Comparison of ENCODE assay signal across 24 mouse cellular contexts in the genomic region with DNA sequence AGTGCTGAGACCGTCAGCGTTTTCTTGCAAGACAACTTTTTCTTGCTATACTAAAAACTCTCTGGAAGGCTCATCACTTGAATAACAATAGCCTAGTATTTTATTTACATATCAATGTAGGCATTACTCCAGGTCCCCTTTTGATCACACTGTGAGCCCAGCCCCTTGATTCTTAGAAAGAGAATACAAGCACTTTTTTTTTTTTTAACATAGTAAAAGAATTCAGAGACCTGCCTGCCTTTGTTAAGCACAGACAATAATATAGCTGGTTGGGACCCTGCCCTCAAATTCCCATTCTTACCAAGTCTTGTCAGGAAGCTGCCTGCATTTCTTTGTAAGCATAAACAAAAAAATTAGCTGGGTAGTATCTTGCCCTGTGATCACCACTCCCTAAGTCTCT. TPM values are rescaled to one million over a fixed set of nuclear protein-coding genes. Genes with fewer than 3 reads are reported as not detected.
DNase-seq lines count a peak whose midpoint lies in the region; TF ChIP-seq lines count a peak whose summit lies in the region.
"Had no signal": no experiment of that assay in that cellular context is flagged by ENCODE, and none has a peak within 500 bp of the region (broad histone marks: within the 10 kb centered on the region; RNA-seq: fewer than 3 reads in every experiment).

No protein-coding gene starts in this region.

- H3K9ac ChIP-seq in ES-Bruce4 (ENCODE audit: low read depth, poor library complexity, severe bottlenecking) (no peak overlapping the region), ES-E14 (ENCODE audit: insufficient read depth, low read depth, low read length, poor library complexity, severe bottlenecking) (no peak overlapping the region)
- H3K9ac ChIP-seq: embryonic facial prominence, embryonic 12.5 days; forebrain, embryonic 13.5 days; forebrain, embryonic 15.5 days; forebrain, postnatal 0 days had no signal

- H3K4me3 ChIP-seq in ES-Bruce4 (ENCODE audit: low read depth, low read length) (no peak overlapping the region), ES-E14 (ENCODE audit: insufficient read depth in 1 of 2, low read depth in 1 of 2, low read length in 2 of 2, poor library complexity in 1 of 2, severe bottlenecking in 1 of 2) (no peak overlapping the region)
- H3K4me3 ChIP-seq in kidney, adult 2 months (ENCODE audit: insufficient read depth, low read depth, low read length), result no peak overlapping the region
- H3K4me3 ChIP-seq: embryonic facial prominence, embryonic 10.5 days; embryonic facial prominence, embryonic 12.5 days; forebrain, embryonic 13.5 days; forebrain, embryonic 15.5 days had no signal

- WGBS in kidney, adult 2 months, result 71% methylated on average over 2 of the region's 2 CpGs

- TF ChIP-seq EP300 in ES-Bruce4 (IDR thresholded peaks at IDR 0.05; ENCODE audit: insufficient read depth, low read depth, low read length), result no peak

- peak; percentile 18 for DNase-seq in heart, adult 11 months
- no peak for DNase-seq in heart, adult 9 months (ENCODE audit: low spot score in 2 of 2)
- DNase-seq in ES-E14 (ENCODE audit: low read depth, low spot score) (peak; percentile 35), ZHBTc4 (ENCODE audit: low read depth, low spot score) (peak; percentile 76)
- no peak for DNase-seq in adrenal gland, postnatal 4 days (ENCODE audit: low spot score in 2 of 2)
- DNase-seq in kidney, adult 2 months, result no peak
- DNase-seq: adrenal gland, adult 2 months; adrenal gland, postnatal 10 days; adrenal gland, postnatal 25 days; B cell, adult 2 months; cerebellum, adult 11-12 months; cerebellum, adult 2 months; cerebellum, adult 9-10 months; cerebellum, postnatal 10 days; cerebellum, postnatal 25 days; forebrain, postnatal 0 days had no signal

- no peaks in the 10 kb centered on the region for H3K4me1 ChIP-seq in ES-Bruce4 (ENCODE audit: control insufficient read depth, insufficient read depth, low read length)
- H3K4me1 ChIP-seq in ES-E14 (ENCODE audit: control insufficient read depth in 2 of 2, insufficient read depth in 2 of 2, low read length in 2 of 2, poor library complexity in 1 of 2), result no peaks in the 10 kb centered on the region
- no peaks in the 10 kb centered on the region for H3K4me1 ChIP-seq in kidney, adult 2 months (ENCODE audit: control insufficient read depth, insufficient read depth, low read length)
- H3K4me1 ChIP-seq: embryonic facial prominence, embryonic 10.5 days; embryonic facial prominence, embryonic 12.5 days; forebrain, embryonic 13.5 days; forebrain, embryonic 15.5 days had no signal

- H3K9me3 ChIP-seq in ES-Bruce4 (replicated peaks; ENCODE audit: control insufficient read depth, insufficient read depth, low read length, poor library complexity, severe bottlenecking) (peaks cover 28% of the 10 kb centered on the region), ES-E14 (ENCODE audit: control insufficient read depth, insufficient read depth, low read depth, low read length) (no peaks in the 10 kb centered on the region)
- H3K9me3 ChIP-seq: embryonic facial prominence, embryonic 10.5 days; embryonic facial prominence, embryonic 12.5 days; forebrain, embryonic 13.5 days; forebrain, embryonic 15.5 days had no signal

- TF ChIP-seq CTCF in ES-Bruce4 (IDR thresholded peaks at IDR 0.05; ENCODE audit: low read depth, low read length), result no peak
- no peak for TF ChIP-seq CTCF in kidney, adult 2 months (conservative IDR thresholded peaks at IDR 0.05; ENCODE audit: insufficient read depth, insufficient read length, low read depth, low read length)

- TF ChIP-seq POLR2A in ES-Bruce4 (IDR thresholded peaks at IDR 0.05; ENCODE audit: insufficient read depth, low read length), result no peak
- no peak for TF ChIP-seq POLR2A in kidney, adult 2 months (IDR thresholded peaks at IDR 0.05; ENCODE audit: low read depth, low read length)

- H3K27ac ChIP-seq in ES-Bruce4 (ENCODE audit: insufficient read depth, low read length) (peak overlapping the region; percentile 56; the same call in 1 of the 2 replicates), ES-E14 (ENCODE audit: insufficient read depth, low read depth, low read length, poor library complexity, severe bottlenecking) (peak overlapping the region; percentile 95; the same call in 1 of the 2 replicates)
- H3K27ac ChIP-seq in kidney, adult 2 months (ENCODE audit: insufficient read depth, low read depth, low read length), result no peak overlapping the region
- H3K27ac ChIP-seq: embryonic facial prominence, embryonic 10.5 days; embryonic facial prominence, embryonic 12.5 days; forebrain, embryonic 13.5 days; forebrain, embryonic 15.5 days had no signal

- no peaks in the 10 kb centered on the region for H3K36me3 ChIP-seq in ES-Bruce4 (ENCODE audit: control insufficient read depth, insufficient read depth, low read length, poor library complexity, severe bottlenecking)
- H3K36me3 ChIP-seq in ES-E14 (ENCODE audit: control insufficient read depth, insufficient read depth, low read length, poor library complexity, severe bottlenecking), result peaks cover 2% of the 10 kb centered on the region; the same call in 1 of the 2 replicates
- no peaks in the 10 kb centered on the region for H3K36me3 ChIP-seq in kidney, adult 2 months (ENCODE audit: control insufficient read depth, insufficient read depth, low read length)
- H3K36me3 ChIP-seq: embryonic facial prominence, embryonic 10.5 days; embryonic facial prominence, embryonic 12.5 days; forebrain, embryonic 15.5 days had no signal

- no peaks in the 10 kb centered on the region for H3K27me3 ChIP-seq in ES-Bruce4 (ENCODE audit: control insufficient read depth, insufficient read depth, low read length, poor library complexity, severe bottlenecking)
- H3K27me3 ChIP-seq in kidney, adult 2 months (replicated peaks; ENCODE audit: control insufficient read depth, insufficient read depth, low read length), result no peaks in the 10 kb centered on the region
- H3K27me3 ChIP-seq: CH12.LX; embryonic facial prominence, embryonic 12.5 days; forebrain, embryonic 13.5 days; forebrain, embryonic 15.5 days had no signal

- in situ Hi-C loops in ES-E14 (cut with MboI; ENCODE audit: low sequenced_read_pairs in 2 of 2, unreplicated experiment in 2 of 2), result no loop called here

TF ChIP-seq in ES-E14, 5 proteins besides CTCF, POLR2A, EP300 and RAD21:
- TF ChIP-seq ZC3H11A (IDR thresholded peaks at IDR 0.05; ENCODE audit: borderline replicate concordance, low read depth, low read length) (no peak), MAFK (IDR thresholded peaks at IDR 0.05; ENCODE audit: insufficient read depth, low read depth, low read length) (no peak), ZNF384 (IDR thresholded peaks at IDR 0.05; ENCODE audit: low read depth, low read length) (peak; percentile 96), CHD2 (IDR thresholded peaks at IDR 0.05; ENCODE audit: low read depth, low read length) (no peak), HCFC1 (IDR thresholded peaks at IDR 0.05; ENCODE audit: borderline replicate concordance, insufficient read depth, low read length) (no peak)

RNA-seq across cellular contexts. Expression of a gene that starts 4.8 kb away (rescaled TPM):
- not detected in 2 replicates for polyA plus RNA-seq in ES-Bruce4 (2011; ENCODE audit: insufficient read depth, insufficient read length, low read depth, missing spikeins)
- 1.1 TPM in 1 of 2 replicates, not detected in the other for total RNA-seq in ES-E14 (2012; rRNA removed)
- total RNA-seq in adrenal gland, postnatal 4 days (2021), result 100 to 1,000 TPM; 255 to 446 TPM
- 36.6 and 44.6 TPM in 2 replicates for polyA plus RNA-seq in kidney, adult 2 months (2012; rRNA removed)
- total RNA-seq: CH12.LX, MEL had no signal
- polyA plus RNA-seq: cerebellum, adult 2 months; embryonic facial prominence, embryonic 10.5 days; embryonic facial prominence, embryonic 12.5 days; forebrain, embryonic 11.5 days; forebrain, embryonic 15.5 days had no signal

RNA-seq across cellular contexts. Expression of a gene that starts 35.7 kb away (rescaled TPM):
- polyA plus RNA-seq in ES-Bruce4 (2011; ENCODE audit: insufficient read depth, insufficient read length, low read depth, missing spikeins), result not detected in 2 replicates
- 0.74 and 2.2 TPM in 2 replicates for total RNA-seq in ES-E14 (2012; rRNA removed)
- 10 to 100 TPM; 17.4 to 21.2 TPM for total RNA-seq in adrenal gland, postnatal 4 days (2021)
- polyA plus RNA-seq in kidney, adult 2 months (2012; rRNA removed), result 12.8 and 17.2 TPM in 2 replicates

Comparison
In these comparisons a context has a peak if more than half of its experiments do, and no peak if none do; other contexts are left out.
1. DNase-seq: peak in heart, adult 11 months (single experiment), ES-E14 (single experiment) and ZHBTc4 (single experiment); none in heart, adult 9 months (0 of 2), adrenal gland, postnatal 4 days (0 of 2) and kidney, adult 2 months (single experiment).
2. RNA of a gene that starts 4.8 kb away (total RNA-seq): 255 to 446 TPM in adrenal gland, postnatal 4 days; 1.1 TPM in ES-E14; every median in the first group is over 100 times any median in the second.